Mouse (Mus musculus) testis, postnatal 10 days (tissue): ENCODE results near the gene Tas1r2.
A peak's percentile ranks its signal among the peaks of the same experiment; 100 is the strongest.

ENCODE experiments used
- DNase-seq: peaks from one replicate; pipeline ENCODE4 v3.0.0; 2021; ENCODE audit warnings: low spot score

Tas1r2 gene

GRCm38 (mm10) chr4:139653238-139653637 is at the start of gene Tas1r2:
Gene Tas1r2 (plus strand): TSS chr4:139653538.
- no peak for DNase-seq

GRCm38 (mm10) chr4:139605216-139605615 is 48.1 kb upstream of the Tas1r2 start:
- no peak for DNase-seq

GRCm38 (mm10) chr4:139606732-139607131 is 46.6 kb upstream of the Tas1r2 start:
- no peak for DNase-seq

DNA sequence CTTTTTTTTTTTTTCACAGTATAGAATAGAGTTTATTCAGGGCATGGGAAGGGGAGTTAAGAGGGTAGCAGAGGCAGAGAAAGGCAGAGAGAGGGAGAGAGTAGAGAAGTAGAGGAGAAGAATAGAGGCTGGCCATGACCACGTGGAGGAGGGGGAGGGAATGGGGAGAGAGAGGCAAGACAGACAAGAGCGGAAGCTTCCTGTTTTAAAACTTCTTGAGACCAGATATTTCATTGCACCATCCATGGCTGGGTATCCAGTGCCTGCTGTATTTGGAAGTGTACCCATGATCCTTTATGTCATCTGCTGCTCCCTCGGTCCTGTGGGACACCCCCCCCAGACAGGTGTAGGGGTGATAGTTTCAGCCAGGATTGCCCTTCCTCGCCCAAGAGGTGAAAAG is 44.4 kb upstream of the Tas1r2 start:
- DNase-seq = no peak

DNA sequence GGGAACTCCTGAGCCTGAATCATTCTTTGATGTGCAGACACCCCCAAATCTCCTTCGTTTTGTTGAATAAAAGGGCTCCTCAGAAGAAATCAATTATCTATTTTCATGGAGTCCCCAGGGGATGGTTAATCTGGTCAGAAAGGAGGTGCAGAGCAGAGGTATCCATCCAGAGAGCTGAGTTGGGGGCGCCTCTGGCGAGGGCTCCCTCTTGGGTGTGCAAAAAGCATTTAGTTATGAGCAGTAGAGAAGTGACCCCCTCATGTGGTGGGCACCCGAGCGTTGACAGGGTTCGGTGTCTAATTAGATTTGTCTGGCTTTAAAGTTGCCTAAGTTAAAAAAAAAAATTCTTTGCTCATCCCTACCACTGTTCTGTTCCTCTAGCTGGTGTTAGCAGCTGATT is 42.4 kb upstream of the Tas1r2 start:
- DNase-seq = no peak

- DNase-seq = peak; percentile 94
Measured at GRCm38 (mm10) chr4:139611542-139611953, 41.8 kb upstream of the Tas1r2 start.

DNA sequence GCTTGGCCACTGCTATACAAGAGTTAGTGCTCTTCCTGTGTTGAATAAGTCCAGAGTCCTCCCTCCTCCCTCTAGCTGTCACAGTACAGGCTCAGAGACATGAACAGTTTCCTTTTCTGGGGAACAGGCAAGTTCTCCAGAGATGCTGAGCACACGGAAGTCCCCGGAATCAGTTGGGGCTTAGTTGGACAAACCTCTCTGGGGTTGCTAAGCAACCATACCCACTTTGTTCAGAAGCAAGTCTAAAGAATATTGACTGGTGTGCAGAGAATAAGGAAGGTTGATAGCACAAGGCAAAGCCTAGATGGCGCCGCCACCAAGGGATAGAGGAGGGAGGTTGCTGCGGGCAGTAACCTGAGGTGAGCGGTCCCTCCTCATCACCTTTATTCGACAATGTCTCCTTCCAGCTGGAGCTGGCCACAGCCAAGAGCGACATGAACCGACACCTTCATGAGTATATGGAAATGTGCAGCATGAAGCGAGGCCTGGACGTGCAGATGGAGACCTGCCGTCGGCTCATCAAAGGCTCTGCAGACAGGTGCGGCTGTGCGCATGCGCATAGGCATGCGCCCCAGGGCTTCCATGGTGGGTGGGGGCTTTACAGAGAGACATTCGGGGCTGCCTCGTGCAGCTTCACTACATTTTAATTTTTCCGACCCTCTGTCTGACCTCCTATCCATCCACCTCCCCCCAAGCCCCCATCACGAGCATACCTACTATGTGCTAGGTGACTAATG is 38.6 kb upstream of the Tas1r2 start:
- no peak for DNase-seq

GRCm38 (mm10) chr4:139616276-139617000 is 36.9 kb upstream of the Tas1r2 start:
- DNase-seq = no peak

- DNase-seq = no peak
Measured at GRCm38 (mm10) chr4:139617001-139617364, 36.4 kb upstream of the Tas1r2 start.

GRCm38 (mm10) chr4:139619765-139620164 is 33.6 kb upstream of the Tas1r2 start:
- no peak for DNase-seq

DNA sequence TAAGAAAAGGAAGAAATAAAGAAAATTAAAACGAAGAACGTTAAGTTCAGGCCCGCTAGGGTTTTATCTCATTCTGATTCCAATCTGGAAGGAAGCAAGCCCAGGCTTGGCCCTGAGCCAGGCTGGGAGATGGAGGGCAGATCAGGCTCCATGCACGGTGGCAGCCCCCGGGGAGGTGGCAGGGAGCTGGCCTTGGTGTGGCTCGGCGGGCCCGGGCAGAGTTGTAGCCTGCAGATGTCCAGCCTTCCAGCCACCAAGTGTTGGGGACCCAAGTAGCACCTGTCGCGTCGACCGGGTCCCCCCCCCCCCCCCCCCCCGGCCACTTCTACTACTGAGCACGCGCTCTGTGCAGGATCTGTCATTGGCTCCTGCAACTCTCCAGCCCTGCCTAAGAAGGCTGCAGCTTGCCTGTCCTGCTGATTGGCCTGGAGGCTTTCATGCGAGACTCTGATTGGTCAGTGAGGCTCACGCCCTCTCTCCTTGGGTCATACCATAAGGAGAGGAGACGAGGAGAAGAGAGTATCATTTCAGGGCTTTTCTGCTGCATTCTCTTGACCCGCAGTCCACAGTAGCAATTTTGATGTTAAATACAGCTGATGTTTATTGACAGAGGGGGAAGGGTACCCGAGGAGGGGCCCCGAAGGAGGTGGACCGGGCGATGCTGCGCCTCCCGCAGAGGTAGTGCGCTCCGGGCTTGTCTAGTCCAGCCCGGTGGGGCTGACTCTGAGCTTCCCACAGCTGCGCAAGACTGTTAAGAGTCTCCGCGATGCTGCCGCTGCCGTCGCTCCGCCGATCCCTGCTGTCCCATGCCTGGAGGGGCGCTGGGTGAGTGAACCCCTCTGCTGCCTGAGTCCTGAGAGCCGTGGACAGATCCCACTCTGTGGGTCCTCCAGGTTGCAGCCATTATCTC is 30.7 kb upstream of the Tas1r2 start, which contains the start of gene Aldh4a1:
TSS of gene Aldh4a1 (plus strand) at position 494 of the 910 bp plus-strand sequence.
- DNase-seq = peak; percentile 88

DNA sequence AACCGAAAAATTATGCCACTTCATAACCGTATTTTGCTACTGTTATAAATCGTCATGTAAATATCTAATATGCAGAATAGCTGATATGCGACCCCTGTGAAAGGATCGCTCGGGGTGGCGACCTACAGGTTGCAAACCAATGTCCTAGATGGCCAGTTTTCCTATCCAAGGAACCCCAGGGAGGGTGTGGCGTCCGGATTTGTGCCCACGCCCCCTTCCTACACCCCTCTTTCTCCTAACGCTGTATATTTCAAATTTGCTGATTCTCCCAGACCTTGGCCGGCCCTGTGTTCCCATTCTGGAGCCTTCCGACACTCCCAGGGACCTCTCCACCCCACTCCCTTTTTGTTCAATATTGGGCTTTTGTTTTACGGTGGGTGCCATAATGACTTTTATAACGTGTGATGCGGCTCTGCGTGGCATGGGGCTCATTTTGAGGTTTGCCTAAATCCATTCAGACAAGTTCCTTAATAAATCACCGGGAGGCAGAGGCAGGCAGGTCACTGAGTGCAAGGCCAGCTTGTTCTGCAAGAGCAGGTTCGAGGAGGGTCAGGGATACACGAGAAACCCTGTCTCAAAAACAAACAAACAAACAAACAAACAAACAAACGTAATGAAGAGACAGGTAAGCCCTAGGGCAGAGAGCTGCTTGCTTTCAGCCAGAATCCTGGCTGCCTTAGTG is 29.8 kb upstream of the Tas1r2 start:
- no peak for DNase-seq

- DNase-seq = no peak
Measured at GRCm38 (mm10) chr4:139624116-139624489, 29.2 kb upstream of the Tas1r2 start.

- DNase-seq = no peak
Measured at GRCm38 (mm10) chr4:139624706-139625105, 28.6 kb upstream of the Tas1r2 start.

DNA sequence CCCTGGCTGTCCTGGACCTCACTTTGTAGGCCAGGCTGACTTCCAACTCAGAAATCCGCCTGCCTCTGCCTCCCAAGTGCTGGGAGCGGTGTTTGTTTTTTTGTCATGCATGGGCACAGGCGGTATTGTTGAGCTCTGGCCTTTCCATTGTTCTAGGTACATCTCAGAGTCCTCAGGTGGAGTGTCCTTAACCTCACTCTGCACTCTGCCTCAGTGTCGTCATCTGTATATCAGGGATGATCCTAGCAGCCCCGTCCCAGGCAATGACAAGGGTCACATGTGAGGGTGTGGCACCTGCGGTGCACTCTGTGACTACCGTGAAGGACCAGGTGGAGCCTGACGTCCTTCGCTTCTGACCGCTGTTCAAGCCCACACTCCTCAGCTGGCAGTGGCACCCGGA is 26.0 kb upstream of the Tas1r2 start:
- DNase-seq = no peak

- no peak for DNase-seq
Measured at GRCm38 (mm10) chr4:139630171-139630570, 23.2 kb upstream of the Tas1r2 start.

DNA sequence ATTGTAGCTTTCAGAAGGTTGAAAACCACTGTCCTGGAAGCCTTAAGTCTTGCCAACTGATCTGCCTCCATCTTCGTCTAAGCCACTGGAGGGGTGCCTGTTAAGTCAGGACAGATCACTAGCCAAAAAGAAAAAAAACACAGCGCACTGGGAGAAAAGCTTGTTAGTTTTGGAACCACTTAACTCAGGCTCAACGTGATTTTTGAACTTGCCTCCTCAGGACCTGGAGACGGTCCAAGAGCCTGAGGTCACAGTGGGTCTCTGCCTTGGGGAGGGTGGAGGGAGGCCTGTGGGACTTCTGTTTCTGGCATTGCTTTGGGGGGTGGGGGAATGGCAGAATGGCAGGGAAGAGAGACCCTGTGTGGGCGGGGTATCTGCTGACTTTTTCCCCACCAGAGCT is 22.2 kb upstream of the Tas1r2 start:
- no peak for DNase-seq

DNA sequence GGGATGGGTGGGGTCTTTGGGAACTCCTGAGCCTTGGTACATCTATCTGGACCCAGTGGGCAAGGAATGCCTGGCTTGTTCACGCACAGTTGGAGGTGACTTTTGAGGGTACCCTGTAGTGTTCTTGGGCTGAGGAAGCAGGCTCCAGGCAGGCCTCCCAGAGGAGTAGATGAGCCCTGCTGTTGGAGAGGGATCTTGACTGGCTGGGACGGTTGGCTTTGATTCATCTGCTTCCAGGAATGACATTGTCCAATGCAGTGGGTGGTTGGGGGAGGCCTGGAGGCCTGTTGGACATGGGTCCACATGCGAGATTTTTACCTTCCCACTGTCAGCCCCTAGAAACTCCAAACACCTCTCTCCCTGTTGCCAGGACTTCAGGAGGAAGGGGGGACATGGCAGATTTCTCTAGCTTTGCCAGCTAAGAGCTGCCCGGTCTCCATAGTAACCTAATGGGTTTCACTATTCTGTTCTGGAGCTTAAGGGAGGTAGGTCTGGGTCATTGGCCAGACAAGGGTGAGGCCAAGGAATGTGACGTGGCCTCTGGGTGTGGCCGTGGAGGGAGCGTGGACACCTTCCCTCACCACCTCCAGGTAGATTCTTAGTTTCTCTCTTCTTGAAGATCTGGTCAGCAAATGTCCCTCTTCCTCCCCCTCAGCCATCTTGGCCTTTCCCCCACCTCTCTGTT is 21.6 kb upstream of the Tas1r2 start:
- DNase-seq = no peak

- DNase-seq = no peak
Measured at GRCm38 (mm10) chr4:139632254-139632580, 21.1 kb upstream of the Tas1r2 start.

- peak; percentile 91 for DNase-seq
Measured at GRCm38 (mm10) chr4:139636373-139636772, 17.0 kb upstream of the Tas1r2 start.

DNA sequence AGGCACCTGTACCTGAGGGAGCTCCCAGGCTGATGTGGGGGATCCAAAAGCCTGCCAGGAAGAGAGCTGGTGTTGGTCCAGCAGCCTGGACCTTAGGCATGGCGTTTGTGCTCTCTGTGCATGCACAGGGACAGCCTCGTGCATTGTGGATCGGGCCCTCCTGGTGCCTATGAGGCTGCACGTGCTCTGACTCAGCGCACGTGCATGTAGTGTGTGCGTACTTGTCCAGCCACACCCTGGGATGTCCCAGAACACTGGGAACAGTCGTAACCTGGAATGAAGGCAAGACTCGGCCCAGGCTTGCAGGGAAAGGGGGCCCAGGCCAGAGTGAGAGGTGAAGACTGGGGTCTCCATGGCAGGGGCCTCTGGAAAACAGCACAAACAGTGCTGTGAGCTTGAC is 15.5 kb upstream of the Tas1r2 start:
- DNase-seq = no peak

DNA sequence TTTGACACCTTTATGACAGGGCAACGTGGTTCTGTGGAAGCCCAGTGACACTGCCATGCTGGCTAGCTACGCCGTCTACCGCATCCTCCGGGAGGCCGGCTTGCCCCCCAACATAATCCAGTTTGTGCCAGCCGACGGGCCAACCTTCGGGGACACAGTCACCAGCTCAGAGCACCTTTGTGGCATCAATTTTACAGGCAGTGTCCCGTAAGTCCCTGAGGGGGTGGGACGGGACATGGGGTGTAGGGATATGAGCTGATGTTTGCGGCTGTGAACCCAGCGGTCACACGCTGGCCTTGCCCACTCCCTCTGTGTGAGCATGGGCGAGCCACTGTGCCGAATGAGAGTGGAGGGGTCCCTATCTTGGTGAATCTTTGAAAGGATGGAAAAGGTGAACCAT is 15.0 kb upstream of the Tas1r2 start:
- DNase-seq = no peak
